15 mouse cellular contexts compared by ENCODE assay signal in genomic region chr2:146723172-146723571, GRCm38 (mm10).
A peak's percentile ranks its signal among the peaks of the same experiment; 100 is the strongest.
DNase-seq lines count a peak whose midpoint lies in the region; ATAC-seq lines count a peak whose summit lies in the region.
"Had no signal": no experiment of that assay in that cellular context is flagged by ENCODE, and none has a peak within 500 bp of the region (broad histone marks: within the 10 kb centered on the region; RNA-seq: fewer than 3 reads in every experiment).

No protein-coding gene starts in this region.

- peaks cover 3% of the 10 kb centered on the region; the same call in 1 of the 2 replicates for H3K27me3 ChIP-seq in hindbrain, embryonic 14.5 days (ENCODE audit: control insufficient read depth, insufficient read depth, low read length)
- peaks cover 27% of the 10 kb centered on the region; the same call in 1 of the 2 replicates for H3K27me3 ChIP-seq in midbrain, embryonic 14.5 days (ENCODE audit: control insufficient read depth, insufficient read depth, low read length)
- H3K27me3 ChIP-seq: CH12.LX; limb, embryonic 12.5 days had no signal

- peak; percentile 40 for DNase-seq in embryo, embryonic 10.5 days (ENCODE audit: low spot score)
- no peak for DNase-seq in embryo, embryonic 11 days
- peak; percentile 67 for DNase-seq in hindbrain, embryonic 14.5 days (ENCODE audit: low spot score)
- DNase-seq in midbrain, embryonic 14.5 days, result peak; percentile 76
- DNase-seq in retina, postnatal 1 day, result peak; percentile 82
- no peak for DNase-seq in kidney, postnatal 14 days
- DNase-seq in gastrocnemius, postnatal 10 days, result no peak
- no peak for DNase-seq in liver
- DNase-seq: adrenal gland, postnatal 25 days; kidney, adult 9 months; right cerebral cortex, postnatal 25 days had no signal

- no peak overlapping the region for H3K4me3 ChIP-seq in hindbrain, embryonic 14.5 days (replicated peaks; ENCODE audit: low read length)
- no peak overlapping the region for H3K4me3 ChIP-seq in midbrain, embryonic 14.5 days (replicated peaks; ENCODE audit: low read depth, low read length)
- H3K4me3 ChIP-seq: limb, embryonic 12.5 days had no signal

- no peaks in the 10 kb centered on the region for H3K9me3 ChIP-seq in hindbrain, embryonic 14.5 days (ENCODE audit: control insufficient read depth, low read length)
- no peaks in the 10 kb centered on the region for H3K9me3 ChIP-seq in midbrain, embryonic 14.5 days (ENCODE audit: control insufficient read depth, low read length)
- H3K9me3 ChIP-seq: limb, embryonic 12.5 days had no signal

- H3K4me1 ChIP-seq in hindbrain, embryonic 14.5 days (replicated peaks; ENCODE audit: control insufficient read depth, insufficient read depth, low read length), result peaks cover 42% of the 10 kb centered on the region
- H3K4me1 ChIP-seq in midbrain, embryonic 14.5 days (ENCODE audit: control insufficient read depth, insufficient read depth, low read length), result peaks cover 35% of the 10 kb centered on the region

- peak; percentile 81 for ATAC-seq in hindbrain, embryonic 14.5 days (ENCODE audit: low FRiP score)
- peak; percentile 77 for ATAC-seq in midbrain, embryonic 14.5 days (ENCODE audit: low FRiP score, low TSS enrichment)
- ATAC-seq: activated CD4-positive, CD25-positive, alpha-beta regulatory T cell, adult 4 months; inflammation-experienced regulatory T-cells, adult 6 months had no signal

- 16% methylated on average over 9 of the region's 9 CpGs for WGBS in hindbrain, embryonic 14.5 days
- WGBS in midbrain, embryonic 14.5 days, result 10% methylated on average over 9 of the region's 9 CpGs

- peak overlapping the region; percentile 70; the same call in 1 of the 2 replicates for H3K27ac ChIP-seq in hindbrain, embryonic 14.5 days
- H3K27ac ChIP-seq in midbrain, embryonic 14.5 days (replicated peaks; ENCODE audit: low read depth, low read length), result peak overlapping the region; percentile 82
- H3K27ac ChIP-seq: limb, embryonic 12.5 days had no signal

- 0 out of 2 replicates have a peak overlapping the region, but pooled peaks have one; percentile 20 for H3K4me2 ChIP-seq in hindbrain, embryonic 14.5 days (replicated peaks)
- peak overlapping the region; percentile 16; the same call in 1 of the 2 replicates for H3K4me2 ChIP-seq in midbrain, embryonic 14.5 days (ENCODE audit: low read length)

- no peaks in the 10 kb centered on the region for H3K36me3 ChIP-seq in hindbrain, embryonic 14.5 days (replicated peaks; ENCODE audit: control insufficient read depth, insufficient read depth)
- no peaks in the 10 kb centered on the region for H3K36me3 ChIP-seq in midbrain, embryonic 14.5 days (ENCODE audit: control insufficient read depth, insufficient read depth, low read length)
- H3K36me3 ChIP-seq: limb, embryonic 12.5 days had no signal

- no peak overlapping the region for H3K9ac ChIP-seq in hindbrain, embryonic 14.5 days
- no peak overlapping the region for H3K9ac ChIP-seq in midbrain, embryonic 14.5 days (replicated peaks; ENCODE audit: low read length)
- H3K9ac ChIP-seq: limb, embryonic 12.5 days had no signal

Comparison
In these comparisons a context has a peak if more than half of its experiments do, and no peak if none do; other contexts are left out.
1. DNase-seq: peak in embryo, embryonic 10.5 days (single experiment), hindbrain, embryonic 14.5 days (single experiment), midbrain, embryonic 14.5 days (single experiment) and retina, postnatal 1 day (single experiment); none in embryo, embryonic 11 days (single experiment), kidney, postnatal 14 days (single experiment), gastrocnemius, postnatal 10 days (single experiment) and liver (single experiment).